Comparison of ENCODE assay signal across 7 mouse cellular contexts in the genomic region with DNA sequence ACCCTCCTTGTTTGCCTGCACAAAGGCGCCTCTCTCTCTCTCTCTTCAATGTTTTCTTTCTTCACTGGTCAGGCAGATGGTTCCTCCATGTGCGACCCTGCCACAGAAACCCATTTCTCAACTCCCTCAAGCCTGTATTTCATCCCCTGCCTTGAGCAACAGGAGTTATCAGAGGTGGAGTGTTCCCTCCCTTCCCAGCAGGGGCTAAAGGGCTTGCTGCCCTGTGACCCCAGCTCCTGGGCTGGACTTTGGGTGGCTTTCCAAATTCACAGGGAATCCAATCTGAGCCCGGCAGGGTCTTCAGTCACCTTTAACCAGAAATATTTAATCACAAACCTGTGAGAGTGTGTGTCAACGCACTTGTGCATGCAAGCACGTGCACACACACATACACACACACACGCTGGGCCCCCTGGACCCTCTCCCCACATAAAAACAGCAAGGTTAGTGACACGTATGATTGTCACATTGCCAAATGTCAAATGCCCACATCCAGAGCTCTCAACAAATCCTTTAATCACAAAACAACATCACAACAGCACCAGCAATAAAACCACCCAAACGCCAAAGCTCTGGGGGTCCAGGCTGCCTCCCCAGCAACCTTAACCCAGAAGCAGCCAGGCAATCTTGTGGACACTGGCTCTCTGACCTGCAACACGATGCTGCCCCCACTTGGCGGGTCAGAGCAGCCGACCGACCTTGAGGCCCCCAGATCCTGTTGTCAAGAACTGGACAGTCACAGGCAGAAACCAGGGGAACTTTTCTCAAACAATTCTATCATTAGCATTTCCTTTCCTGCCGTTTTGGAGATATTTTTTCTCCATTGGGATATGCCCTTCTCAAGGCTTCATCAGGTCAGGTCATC. TPM values are rescaled to one million over a fixed set of nuclear protein-coding genes. Genes with fewer than 3 reads are reported as not detected.
DNase-seq lines count a peak whose midpoint lies in the region; ATAC-seq and TF ChIP-seq lines count a peak whose summit lies in the region.

No protein-coding gene starts in this region.

- no peak overlapping the region for H3K9ac ChIP-seq in liver, embryonic 14.5 days (replicated peaks)

- no peaks in the 10 kb centered on the region for H3K4me1 ChIP-seq in liver, embryonic 14.5 days (replicated peaks; ENCODE audit: control insufficient read depth in 2 of 2, insufficient read depth in 2 of 2, low read length in 1 of 2)

- peak; percentile 58 for TF ChIP-seq CTCF in liver, embryonic 14.5 days (IDR thresholded peaks at IDR 0.05; ENCODE audit: low read depth)

- 36% methylated on average over 13 of the region's 13 CpGs for WGBS in liver, embryonic 14.5 days (ENCODE audit: insufficient replicate concordance)

- no peak for TF ChIP-seq EP300 in liver, embryonic 14.5 days (IDR thresholded peaks at IDR 0.05; ENCODE audit: low read depth)

- H3K4me3 ChIP-seq in liver, embryonic 14.5 days (ENCODE audit: insufficient read depth in 1 of 2, low read depth in 2 of 2, low read length in 2 of 2): no peak overlapping the region

- DNase-seq in kidney, adult 9 months: peak; percentile 1
- no peak for DNase-seq in kidney, adult 18-20 months
- DNase-seq in adrenal gland, adult 8-10 months: peak; percentile 27
- peak in 1 of 3 experiments; percentile 9 for DNase-seq in liver, embryonic 14.5 days (ENCODE audit: low read depth in 3 of 3, low spot score in 3 of 3)
- no peak for DNase-seq in layer of hippocampus, postnatal 25 days (ENCODE audit: extremely low spot score in 1 of 2, low spot score in 1 of 2)
- no peak for DNase-seq in layer of hippocampus, adult 9-10 months (ENCODE audit: low spot score)

- H3K9me3 ChIP-seq in liver, embryonic 14.5 days (ENCODE audit: control insufficient read depth, low read length): no peaks in the 10 kb centered on the region

- no peak overlapping the region; the same call in 1 of the 2 replicates for H3K4me2 ChIP-seq in liver, embryonic 14.5 days (ENCODE audit: low read depth)

- no peaks in the 10 kb centered on the region; the same call in 1 of the 2 replicates for H3K27me3 ChIP-seq in liver, embryonic 14.5 days (ENCODE audit: control insufficient read depth, insufficient read depth, low read length)

- H3K27ac ChIP-seq in liver, embryonic 14.5 days: no peak overlapping the region

- H3K36me3 ChIP-seq in liver, embryonic 14.5 days (replicated peaks; ENCODE audit: control insufficient read depth, insufficient read depth, low read depth): no peaks in the 10 kb centered on the region

- ATAC-seq in common myeloid progenitor, adult 5-6 weeks (replicated peaks; ENCODE audit: low read depth, poor library complexity, severe bottlenecking): 0 out of 2 replicates have a peak, but pooled peaks have one; percentile 62
- peak; percentile 33; the same call in 1 of the 2 replicates for ATAC-seq in liver, embryonic 14.5 days (ENCODE audit: insufficient read depth)

RNA-seq across cellular contexts. Expression of gene Rtl1, which starts 8.7 kb away (rescaled TPM):
- total RNA-seq in adrenal gland, adult 8-10 months (2022): 1 to 10 TPM; 3.1 to 5.6 (median 4.7) TPM
- total RNA-seq in common myeloid progenitor, adult 5-6 weeks (2017): not detected in 2 replicates
- polyA plus RNA-seq in liver, embryonic 14.5 days (2012; rRNA removed): 0.82 and 1.1 TPM in 2 replicates
- 0.34 and 0.41 TPM in 2 replicates for polyA plus RNA-seq in liver, embryonic 14.5 days (2014; fragmentation: Nextera tagmentation; extraction: Ambion mirVana)
- total RNA-seq in layer of hippocampus, postnatal 25 days (2021): under 1 TPM in 1 of 2 experiments, not detected in 1; 0.15 TPM

Comparison
In these comparisons a context has a peak if more than half of its experiments do, and no peak if none do; other contexts are left out.
1. DNase-seq: peak in kidney, adult 9 months (single experiment) and adrenal gland, adult 8-10 months (single experiment); none in kidney, adult 18-20 months (single experiment), layer of hippocampus, postnatal 25 days (0 of 2) and layer of hippocampus, adult 9-10 months (single experiment).